Mouse (Mus musculus) heart, postnatal 0 days (tissue): ENCODE results near the gene Scn5a.

ENCODE experiments used
- CTCF ChIP-seq: IDR thresholded peaks from 2 replicates; pipeline ENCODE4 v1.5.1; 2016; ENCODE audit warnings: antibody characterized with exemption, control low read depth, low read depth
- EP300 ChIP-seq: IDR thresholded peaks from 2 replicates; pipeline ENCODE4 v1.6.1; 2016; ENCODE audit warnings: antibody characterized with exemption, low read depth

GRCm38 (mm10) chr9:119510902-119511301, 67.9 kb downstream of the Scn5a start:
- no peak for TF ChIP-seq EP300
- TF ChIP-seq CTCF, result no peak
